Mouse (Mus musculus): ENCODE results near the gene Itga8.
A peak's percentile ranks its signal among the peaks of the same experiment; 100 is the strongest.

The Itga8 gene

GRCm38 (mm10) chr2:12301431-12302170 is at the start of gene Itga8:
Gene Itga8 (minus strand): TSS chr2:12301922.
- DNase-seq (ENCODE audit: low spot score), result peak; percentile 74

- DNase-seq (ENCODE audit: low spot score), result no peak
Observed at GRCm38 (mm10) chr2:12348914-12349313, 47.2 kb upstream of the Itga8 start.

- DNase-seq (ENCODE audit: low spot score), result no peak
Observed at GRCm38 (mm10) chr2:12331962-12332361, 30.2 kb upstream of the Itga8 start.

- no peak for DNase-seq (ENCODE audit: low spot score)
Observed at GRCm38 (mm10) chr2:12329620-12330019, 27.9 kb upstream of the Itga8 start.

- DNase-seq (ENCODE audit: low spot score), result no peak
Observed at GRCm38 (mm10) chr2:12329068-12329407, 27.3 kb upstream of the Itga8 start.

GRCm38 (mm10) chr2:12328355-12329067 is 26.8 kb upstream of the Itga8 start:
- no peak for DNase-seq (ENCODE audit: low spot score)

- no peak for DNase-seq (ENCODE audit: low spot score)
Observed at GRCm38 (mm10) chr2:12327691-12328354, 26.1 kb upstream of the Itga8 start.

- peak; percentile 29 for DNase-seq (ENCODE audit: low spot score)
Observed at GRCm38 (mm10) chr2:12327216-12327615, 25.5 kb upstream of the Itga8 start.

GRCm38 (mm10) chr2:12325868-12326267 is 24.1 kb upstream of the Itga8 start:
- no peak for DNase-seq (ENCODE audit: low spot score)

GRCm38 (mm10) chr2:12325417-12325816 is 23.7 kb upstream of the Itga8 start:
- peak; percentile 14 for DNase-seq (ENCODE audit: low spot score)

- no peak for DNase-seq (ENCODE audit: low spot score)
Observed at GRCm38 (mm10) chr2:12320914-12321313, 19.2 kb upstream of the Itga8 start.

- no peak for DNase-seq (ENCODE audit: low spot score)
Observed at GRCm38 (mm10) chr2:12318715-12319114, 17.0 kb upstream of the Itga8 start.

- DNase-seq (ENCODE audit: low spot score), result no peak
Observed at GRCm38 (mm10) chr2:12318036-12318435, 16.3 kb upstream of the Itga8 start.

- no peak for DNase-seq (ENCODE audit: low spot score)
Observed at GRCm38 (mm10) chr2:12317343-12317742, 15.6 kb upstream of the Itga8 start.

GRCm38 (mm10) chr2:12316361-12316760 is 14.6 kb upstream of the Itga8 start:
- no peak for DNase-seq (ENCODE audit: low spot score)

- no peak for DNase-seq (ENCODE audit: low spot score)
Observed at GRCm38 (mm10) chr2:12314028-12314427, 12.3 kb upstream of the Itga8 start.

- DNase-seq (ENCODE audit: low spot score), result no peak
Observed at GRCm38 (mm10) chr2:12308466-12308865, 6.7 kb upstream of the Itga8 start.

GRCm38 (mm10) chr2:12307311-12307710 is 5.6 kb upstream of the Itga8 start:
- DNase-seq (ENCODE audit: low spot score), result no peak

GRCm38 (mm10) chr2:12305064-12305650 is 3.4 kb upstream of the Itga8 start:
- DNase-seq (ENCODE audit: low spot score), result no peak

- no peak for DNase-seq (ENCODE audit: low spot score)
Observed at GRCm38 (mm10) chr2:12300449-12301228, 1.1 kb downstream of the Itga8 start.

- no peak for DNase-seq (ENCODE audit: low spot score)
Observed at GRCm38 (mm10) chr2:12297287-12297686, 4.4 kb downstream of the Itga8 start.

- no peak for DNase-seq (ENCODE audit: low spot score)
Observed at GRCm38 (mm10) chr2:12295150-12295549, 6.6 kb downstream of the Itga8 start.
